Mouse (Mus musculus) limb, embryonic 12.5 days (tissue): Measurements from ENCODE around the gene Gm9376. TPM values are rescaled to one million over a fixed set of nuclear protein-coding genes. Genes with fewer than 3 reads are reported as not detected.

ENCODE experiments used
- ATAC-seq: fragments of 200-750 bp; cut with Nextera tagmentation; 2 replicates; pipeline ENCODE4 v1.8.0; 2017; ENCODE audit warnings: low read depth, moderate TSS enrichment; ENCODE audit not compliant: insufficient number of reproducible peaks, insufficient read depth, low FRiP score, low TSS enrichment
- H3K27ac ChIP-seq: fragments of 300-500 bp; sonication (generic); 2 replicates; pipeline ENCODE4 v1.5.1; 2016; ENCODE audit warnings: mild to moderate bottlenecking, moderate library complexity
- H3K27me3 ChIP-seq: fragments of 300-500 bp; sonication (generic); 2 replicates; pipeline ENCODE4 v1.6.1; 2016; ENCODE audit warnings: mild to moderate bottlenecking, moderate library complexity
- H3K36me3 ChIP-seq: fragments of 300-500 bp; sonication (generic); 2 replicates; pipeline ENCODE4 v1.6.1; 2016; ENCODE audit warnings: mild to moderate bottlenecking, moderate library complexity
- H3K4me1 ChIP-seq: fragments of 300-500 bp; sonication (generic); replicated peaks from 2 replicates; pipeline ENCODE4 v1.6.1; 2016
- H3K4me2 ChIP-seq: fragments of 300-500 bp; sonication (generic); 2 replicates; pipeline ENCODE4 v1.6.1; 2016; ENCODE audit warnings: mild to moderate bottlenecking, moderate library complexity
- H3K4me3 ChIP-seq: fragments of 300-500 bp; sonication (generic); replicated peaks from 2 replicates; pipeline ENCODE4 v1.5.1; 2016; ENCODE audit warnings: mild to moderate bottlenecking
- H3K9ac ChIP-seq: fragments of 300-500 bp; sonication (generic); replicated peaks from 2 replicates; pipeline ENCODE4 v1.6.1; 2016; ENCODE audit warnings: mild to moderate bottlenecking, moderate library complexity
- H3K9me3 ChIP-seq: fragments of 300-500 bp; sonication (generic); 2 replicates; pipeline ENCODE4 v1.6.1; 2016; ENCODE audit warnings: mild to moderate bottlenecking, moderate library complexity
- WGBS: fragments of 180-500 bp; shearing (Covaris S2); methylation state at CpG from one replicate; pipeline ENCODE4 v1.1.7; 2016; 5-methylcytosine and 5-hydroxymethylcytosine counted together
- polyA plus RNA-seq: library from polyadenylated mRNA; unstranded; fragments of >200 nt; fragmentation: Nextera tagmentation; extraction: Ambion mirVana; gene quantifications from 2 replicates; pipeline ENCODE4 v1.2.1, GENCODE M21; 2016

Gm9376 gene
- polyA plus RNA-seq = not detected in 2 replicates

- H3K4me3 ChIP-seq = no peak within 1 kb of the TSS
- no peaks in the 10 kb centered on the region for H3K4me1 ChIP-seq
- no peak within 1 kb of the TSS for H3K4me2 ChIP-seq
- H3K27me3 ChIP-seq = no peaks in the 10 kb centered on the region
- H3K9me3 ChIP-seq = no peaks in the 10 kb centered on the region
- ATAC-seq = no peak
- no peak within 1 kb of the TSS for H3K9ac ChIP-seq
- H3K27ac ChIP-seq = no peak within 1 kb of the TSS
- H3K36me3 ChIP-seq = no peaks in the 10 kb centered on the region
- 94% methylated on average over 2 of the region's 2 CpGs for WGBS
Observed at GRCm38 (mm10) chr14:118266660-118267059, at the start of gene Gm9376. Gene Gm9376, plus strand, starts transcription at chr14:118266960.

DNA sequence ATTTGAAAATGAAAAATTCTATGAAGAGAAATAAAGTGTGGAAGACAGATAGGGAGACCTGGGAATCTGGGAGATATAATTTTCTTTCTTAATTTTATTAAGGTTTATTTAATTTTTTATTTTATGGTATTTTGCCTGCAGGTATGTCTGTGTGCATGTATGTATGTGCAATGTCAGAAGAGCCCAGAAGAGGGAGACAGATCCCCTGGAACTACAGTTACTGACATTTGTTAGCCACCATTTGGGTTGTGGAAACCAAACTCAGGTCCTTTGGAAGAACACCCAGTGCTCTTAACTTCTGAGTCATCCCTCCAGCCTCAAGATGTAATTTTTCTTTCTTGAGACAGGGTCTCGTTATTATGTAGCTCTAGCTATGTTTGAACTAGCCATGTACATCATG, 45.9 kb upstream of the Gm9376 start:
- H3K36me3 ChIP-seq = no peaks in the 10 kb centered on the region
- no peak for ATAC-seq
- 0 out of 2 replicates have a peak, but pooled peaks cover 5% of the 10 kb centered on the region for H3K4me1 ChIP-seq
- no peak overlapping the region for H3K9ac ChIP-seq
- WGBS = 91% methylated on average over 1 of the region's 1 CpGs
- peaks cover 3% of the 10 kb centered on the region; the same call in 1 of the 2 replicates for H3K9me3 ChIP-seq
- H3K27me3 ChIP-seq = peaks cover 66% of the 10 kb centered on the region
- H3K27ac ChIP-seq = no peak overlapping the region
- H3K4me2 ChIP-seq = no peak overlapping the region
- H3K4me3 ChIP-seq = no peak overlapping the region

DNA sequence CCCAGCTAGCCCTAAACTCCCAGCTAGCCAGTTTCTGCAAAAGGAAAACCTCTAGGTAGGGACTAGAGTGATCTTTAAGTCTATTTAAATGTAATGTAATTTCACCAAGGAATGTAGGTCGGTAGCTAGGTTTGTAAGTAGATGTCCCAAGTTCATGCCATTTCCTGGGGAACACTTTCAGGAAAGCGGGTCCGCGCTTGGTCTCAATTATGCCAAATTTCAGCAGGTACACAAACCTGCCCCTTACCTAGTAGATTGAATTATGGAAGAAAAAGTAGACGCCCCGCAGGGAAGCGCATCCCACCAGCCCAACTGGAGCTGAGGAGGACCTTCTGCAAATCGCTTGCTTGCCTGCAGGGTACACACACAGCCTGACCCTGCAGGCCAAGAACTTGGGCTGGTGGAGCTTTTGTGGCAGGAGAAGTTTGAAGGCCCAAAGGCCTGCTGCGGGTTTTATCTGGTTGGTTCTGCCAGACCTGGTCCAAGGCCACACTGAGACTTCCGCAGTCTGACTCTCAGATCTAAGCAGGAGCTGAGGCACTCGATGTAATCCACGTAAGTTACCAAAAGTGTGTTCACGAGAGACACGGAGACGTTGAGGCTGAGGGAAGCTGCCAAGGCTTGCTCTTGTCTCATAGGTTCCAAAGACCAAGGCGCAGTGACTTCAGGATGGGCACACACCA, 41.6 kb upstream of the Gm9376 start:
- Histone ChIP-seq H3K36me3 (no peaks in the 10 kb centered on the region), H3K4me1 (peaks cover 19% of the 10 kb centered on the region; the same call in 1 of the 2 replicates), H3K27ac (no peak overlapping the region), H3K4me3 (no peak overlapping the region), H3K9ac (no peak overlapping the region), H3K9me3 (peaks cover 3% of the 10 kb centered on the region; the same call in 1 of the 2 replicates), H3K27me3 (peaks cover 89% of the 10 kb centered on the region), H3K4me2 (no peak overlapping the region)
- 4% methylated on average over 16 of the region's 16 CpGs for WGBS
- no peak for ATAC-seq

DNA sequence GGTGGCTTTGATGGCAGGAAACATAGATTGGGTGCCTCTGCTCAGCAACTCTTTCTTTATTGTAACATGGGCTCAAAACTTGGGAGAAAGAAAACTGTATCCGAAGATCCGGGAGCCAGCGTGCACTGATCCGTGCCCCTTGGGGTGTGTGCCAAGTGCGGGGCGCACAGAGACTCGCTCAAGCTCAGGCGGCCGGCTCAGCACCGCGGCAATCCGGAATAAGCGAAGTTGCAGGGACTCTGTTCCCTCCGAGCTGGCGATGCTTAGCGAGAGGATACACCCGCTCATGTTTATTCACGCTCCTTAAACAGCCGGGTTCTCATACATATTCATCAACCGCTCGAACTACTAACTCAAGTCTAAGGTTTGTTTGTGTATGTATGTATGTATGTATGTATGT, 40.8 kb upstream of the Gm9376 start:
- Histone ChIP-seq H3K4me1 (peaks cover 19% of the 10 kb centered on the region; the same call in 1 of the 2 replicates), H3K9ac (no peak overlapping the region), H3K27me3 (peaks cover 95% of the 10 kb centered on the region), H3K9me3 (peaks cover 2% of the 10 kb centered on the region; the same call in 1 of the 2 replicates), H3K4me2 (no peak overlapping the region; the same call in 1 of the 2 replicates), H3K27ac (no peak overlapping the region), H3K4me3 (no peak overlapping the region; the same call in 1 of the 2 replicates), H3K36me3 (no peaks in the 10 kb centered on the region)
- ATAC-seq = 0 out of 2 replicates have a peak, but pooled peaks have one; percentile 30
- WGBS = under 1% methylated on average over 21 of the region's 21 CpGs

DNA sequence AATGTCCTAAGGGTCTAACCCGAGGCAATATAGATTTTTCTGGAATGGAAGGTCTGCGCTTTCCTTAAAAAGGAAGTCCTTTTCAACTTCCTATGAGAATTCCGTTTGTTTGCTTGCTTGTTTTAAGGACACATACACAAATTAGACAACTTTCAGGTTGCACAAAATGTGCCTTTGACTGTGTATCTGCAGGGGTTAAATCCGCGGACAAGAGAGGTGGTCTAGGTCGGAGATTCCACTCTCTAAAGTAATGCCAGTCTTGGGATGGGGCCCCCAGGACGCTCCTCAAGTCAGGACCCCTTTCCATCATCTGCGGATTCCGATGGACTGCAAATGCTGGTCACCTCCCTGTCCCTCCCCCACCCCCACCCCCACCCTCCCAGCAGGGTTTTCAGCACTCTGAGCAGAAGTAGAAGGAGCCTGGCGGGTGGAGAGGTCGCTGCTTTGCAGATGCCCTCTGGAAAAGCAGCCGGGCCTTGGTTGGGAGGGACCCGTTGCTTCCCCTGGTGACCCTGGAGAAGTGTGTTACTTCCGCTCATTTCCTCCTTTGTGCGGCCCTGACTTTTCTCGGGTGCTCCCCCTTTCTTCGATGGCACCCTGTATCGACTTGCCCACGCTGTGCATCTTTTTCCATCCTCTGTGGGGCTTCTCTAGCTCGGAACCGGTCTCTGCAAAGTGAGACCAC, 40.1 kb upstream of the Gm9376 start:
- H3K27ac ChIP-seq = no peak overlapping the region
- no peak overlapping the region for H3K9ac ChIP-seq
- H3K4me1 ChIP-seq = peaks cover 23% of the 10 kb centered on the region
- no peaks in the 10 kb centered on the region for H3K9me3 ChIP-seq
- WGBS = under 1% methylated on average over 21 of the region's 21 CpGs
- no peak overlapping the region for H3K4me3 ChIP-seq
- H3K4me2 ChIP-seq = no peak overlapping the region
- H3K36me3 ChIP-seq = no peaks in the 10 kb centered on the region
- H3K27me3 ChIP-seq = peaks cover 98% of the 10 kb centered on the region
- ATAC-seq = no peak

GRCm38 (mm10) chr14:118232381-118232970, 34.3 kb upstream of the Gm9376 start:
- WGBS = 3% methylated on average over 8 of the region's 8 CpGs
- no peak for ATAC-seq
- no peak overlapping the region for H3K4me3 ChIP-seq
- H3K9ac ChIP-seq = no peak overlapping the region
- H3K4me1 ChIP-seq = peaks cover 40% of the 10 kb centered on the region
- H3K4me2 ChIP-seq = no peak overlapping the region
- no peak overlapping the region for H3K27ac ChIP-seq
- no peaks in the 10 kb centered on the region for H3K9me3 ChIP-seq
- no peaks in the 10 kb centered on the region for H3K36me3 ChIP-seq
- peaks cover 90% of the 10 kb centered on the region for H3K27me3 ChIP-seq

- no peak for ATAC-seq
- Histone ChIP-seq H3K27me3 (peaks cover 86% of the 10 kb centered on the region), H3K4me2 (peak overlapping the region; percentile 88), H3K27ac (no peak overlapping the region), H3K4me3 (peak overlapping the region; percentile 49), H3K36me3 (no peaks in the 10 kb centered on the region), H3K4me1 (peaks cover 33% of the 10 kb centered on the region), H3K9ac (no peak overlapping the region), H3K9me3 (no peaks in the 10 kb centered on the region)
- WGBS = 2% methylated on average over 26 of the region's 26 CpGs
Observed at GRCm38 (mm10) chr14:118233786-118234540, 32.8 kb upstream of the Gm9376 start.

DNA sequence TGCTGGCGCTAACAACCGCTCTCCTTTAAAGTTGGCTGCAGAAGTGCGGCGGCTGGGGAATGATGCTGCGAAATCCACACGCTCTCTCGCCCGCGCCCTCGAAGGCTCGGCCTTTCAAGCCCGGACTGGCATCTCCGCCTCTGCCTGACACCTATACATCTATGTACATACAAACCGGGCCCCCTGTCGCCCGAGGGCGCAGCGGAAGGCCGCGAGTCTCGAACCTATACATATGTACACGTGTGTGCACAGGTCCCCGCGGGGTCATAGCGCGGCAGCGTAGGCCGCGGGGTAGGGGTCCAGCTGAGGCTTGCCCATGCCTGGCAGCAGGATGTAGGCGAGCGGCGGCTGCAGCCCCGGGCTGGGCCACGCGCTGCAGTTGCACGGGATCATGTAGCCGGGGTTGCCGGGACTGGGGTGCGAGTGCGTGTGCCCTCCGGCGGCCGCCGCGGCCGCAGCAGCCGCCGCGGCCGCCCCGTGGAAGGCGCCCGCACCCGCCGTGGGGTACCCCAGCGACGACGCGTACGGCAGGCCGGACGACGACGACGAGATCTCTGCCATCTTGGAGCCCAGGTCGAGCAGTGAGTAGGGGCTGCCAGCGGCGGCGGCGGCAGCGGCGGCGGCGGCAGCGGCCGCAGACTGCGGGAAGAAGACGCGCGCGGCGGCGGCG, 32.1 kb upstream of the Gm9376 start:
- peaks cover 33% of the 10 kb centered on the region for H3K4me1 ChIP-seq
- H3K9me3 ChIP-seq = no peaks in the 10 kb centered on the region
- peak overlapping the region; percentile 40; the same call in 1 of the 2 replicates for H3K9ac ChIP-seq
- H3K4me2 ChIP-seq = peak overlapping the region; percentile 88
- no peak overlapping the region for H3K27ac ChIP-seq
- H3K36me3 ChIP-seq = no peaks in the 10 kb centered on the region
- 0 out of 2 replicates have a peak, but pooled peaks have one; percentile 21 for ATAC-seq
- peak overlapping the region; percentile 49 for H3K4me3 ChIP-seq
- H3K27me3 ChIP-seq = peaks cover 86% of the 10 kb centered on the region
- under 1% methylated on average over 73 of the region's 84 CpGs for WGBS

- Histone ChIP-seq H3K9ac (peak overlapping the region; percentile 40; the same call in 1 of the 2 replicates), H3K27me3 (peaks cover 86% of the 10 kb centered on the region), H3K4me2 (peak overlapping the region; percentile 88), H3K4me3 (peak overlapping the region; percentile 49), H3K36me3 (no peaks in the 10 kb centered on the region), H3K4me1 (peaks cover 33% of the 10 kb centered on the region), H3K27ac (no peak overlapping the region), H3K9me3 (no peaks in the 10 kb centered on the region)
- ATAC-seq = no peak
- WGBS = under 1% methylated on average over 62 of the region's 62 CpGs
Observed at GRCm38 (mm10) chr14:118235361-118235972, 31.3 kb upstream of the Gm9376 start.
